Mouse (Mus musculus): ENCODE data around the gene Arhgap8. TPM values are rescaled to one million over a fixed set of nuclear protein-coding genes. Genes with fewer than 3 reads are reported as not detected.
"Not testable (repeated sequence)": the region's sequence is repeated elsewhere in the genome, so short reads cannot be mapped to it uniquely, and the experiment has no call there.

The Arhgap8 gene
- total RNA-seq, 1 experiment from 2014 or later: 1.2 TPM

- DNase-seq: peak; percentile 87
Measured at GRCm38 (mm10) chr15:84697611-84698011, 22.2 kb upstream of the Arhgap8 start.

DNA sequence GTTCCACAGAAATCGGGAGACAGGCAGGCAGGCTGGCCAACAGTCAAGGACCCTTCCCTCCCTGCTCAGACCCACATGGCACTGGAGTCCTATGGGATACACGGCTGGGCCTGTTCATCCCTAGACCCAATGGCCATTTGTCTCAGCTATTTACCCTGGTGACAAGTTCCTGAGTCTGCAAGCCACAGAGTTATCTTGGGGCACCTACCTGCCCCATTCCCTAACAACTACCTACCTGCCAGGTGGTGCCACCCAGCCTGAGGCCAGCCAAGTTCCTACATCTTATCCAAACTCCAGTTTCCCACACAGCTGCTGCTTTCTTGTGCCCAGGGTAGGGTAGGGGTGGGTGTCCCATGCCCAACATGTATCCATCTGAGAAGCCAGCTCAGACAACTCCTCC is 21.7 kb upstream of the Arhgap8 start:
- DNase-seq: no peak

DNA sequence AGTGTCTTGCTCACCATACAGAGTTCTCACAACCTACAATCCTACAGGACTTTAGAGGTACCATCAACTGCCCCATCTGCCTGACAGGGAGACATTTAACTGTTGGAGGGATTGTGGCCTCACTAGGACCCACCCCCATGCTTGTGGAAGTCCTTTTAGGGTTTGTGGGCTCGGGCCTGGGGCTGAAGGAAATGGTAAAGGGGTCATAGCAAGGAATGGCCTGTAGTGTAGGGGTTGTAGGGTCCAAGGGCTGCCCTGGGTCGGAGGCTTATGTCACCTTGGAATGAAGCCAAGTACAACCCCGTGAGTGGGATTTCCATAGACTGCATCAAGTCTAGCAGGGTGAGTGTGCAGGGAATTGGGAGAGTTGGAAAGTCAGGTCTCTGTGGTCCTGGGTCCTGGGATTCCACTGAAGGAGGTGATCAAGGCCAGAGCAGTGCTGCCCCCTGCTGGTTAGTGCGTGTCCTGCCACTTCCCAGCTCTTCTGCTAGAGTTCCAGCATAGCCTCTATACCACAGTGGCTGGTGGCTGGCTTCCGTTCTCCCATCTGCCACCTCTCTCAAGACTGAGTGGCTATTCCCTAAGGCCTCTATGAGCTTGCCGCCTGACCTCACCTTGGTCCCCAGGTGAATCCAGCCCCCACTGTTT is 19.6 kb upstream of the Arhgap8 start:
- DNase-seq: peak; percentile 85

- peak; percentile 71 for DNase-seq
Measured at GRCm38 (mm10) chr15:84701947-84702346, 17.9 kb upstream of the Arhgap8 start.

DNA sequence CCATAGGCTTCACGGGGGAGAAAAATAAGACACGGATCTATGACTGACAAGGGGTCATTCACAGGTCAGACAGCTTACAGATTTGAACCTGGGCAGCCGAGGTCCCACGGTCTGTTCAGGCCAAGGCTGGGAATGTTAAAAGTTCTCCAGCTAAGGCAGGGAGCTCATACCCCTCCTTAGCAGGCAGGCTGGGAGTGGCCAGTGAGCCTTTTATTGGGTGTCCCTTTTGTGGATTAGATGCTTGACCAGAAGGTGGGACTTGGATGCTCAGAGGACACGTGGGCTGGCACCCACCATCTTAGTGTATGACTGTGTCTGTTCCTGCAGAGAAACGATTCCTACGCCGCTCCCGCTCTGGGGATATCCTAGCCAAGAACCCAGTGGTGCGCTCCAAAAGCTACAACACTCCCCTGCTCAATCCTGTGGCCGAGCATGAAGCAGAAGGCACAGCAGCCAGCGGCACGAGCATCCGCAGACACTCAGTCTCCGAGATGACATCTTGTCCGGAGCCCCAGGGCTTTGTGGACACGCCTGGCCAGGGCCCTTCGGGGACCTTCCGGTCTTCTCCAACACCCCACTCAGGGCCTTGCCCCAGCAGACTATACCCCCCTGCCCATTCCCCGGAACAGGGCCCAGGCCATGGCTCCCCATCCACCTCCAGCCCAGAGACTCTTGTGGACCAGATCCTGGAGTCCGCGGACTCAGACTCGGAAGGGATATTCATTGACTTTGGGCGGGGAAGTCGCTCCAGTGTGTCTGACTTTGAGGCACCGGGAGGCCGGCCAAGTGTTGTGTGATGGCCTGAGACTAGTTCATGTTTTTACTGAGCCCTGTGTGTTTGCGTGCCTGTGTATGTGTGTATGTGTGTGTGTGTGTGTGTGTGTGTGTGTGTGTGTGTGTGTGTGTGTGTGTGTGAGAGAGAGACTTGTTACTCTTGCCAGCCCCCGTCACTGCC is 17.2 kb upstream of the Arhgap8 start:
- no peak for DNase-seq

DNA sequence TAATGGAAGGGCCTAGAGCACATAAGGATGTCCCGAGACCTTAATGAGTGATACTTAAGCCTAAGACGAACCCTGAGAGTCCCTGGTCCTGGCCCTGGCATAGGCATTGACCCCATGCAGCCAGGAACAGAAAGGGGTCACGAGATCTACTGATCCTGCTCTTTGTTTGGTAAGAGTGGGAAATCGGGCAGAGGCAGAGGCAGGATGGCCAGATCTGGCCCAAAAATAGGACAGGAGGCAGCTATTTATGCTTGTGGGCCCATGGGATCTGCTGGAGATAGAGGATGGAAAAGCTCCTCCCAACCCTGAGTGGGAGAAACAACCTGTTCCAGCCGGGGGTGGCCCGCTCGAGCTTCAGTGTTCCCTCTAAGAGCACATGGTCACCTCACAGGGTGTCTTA is 15.9 kb upstream of the Arhgap8 start:
- DNase-seq: no peak

DNA sequence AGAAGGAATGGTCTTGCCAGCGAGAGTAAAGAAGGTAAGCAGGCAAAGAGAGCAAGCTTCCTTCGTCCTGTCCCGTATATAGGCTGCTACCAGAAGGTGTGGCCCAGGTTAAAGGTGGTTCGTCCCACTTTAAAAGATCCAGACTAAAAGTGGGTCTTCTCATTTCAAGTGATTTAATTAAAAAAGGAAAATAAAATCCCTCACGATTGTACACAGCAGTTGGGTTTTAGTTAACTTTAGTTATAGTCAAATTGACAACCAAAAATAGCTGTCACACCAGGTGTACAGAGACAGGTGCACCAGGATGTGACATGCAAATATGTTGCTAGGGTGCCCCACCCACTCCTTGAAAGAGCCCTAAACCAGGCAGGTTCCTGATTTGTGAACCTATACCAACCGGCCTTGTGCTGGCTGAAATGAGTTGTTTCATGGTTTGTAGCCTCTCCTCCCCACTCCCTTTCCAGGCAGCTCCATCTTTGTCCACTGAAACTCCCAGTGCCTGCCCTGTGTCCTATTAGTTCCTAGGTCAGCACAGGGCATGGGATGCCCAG is 14.4 kb upstream of the Arhgap8 start:
- no peak for DNase-seq

GRCm38 (mm10) chr15:84706983-84707619 is 12.8 kb upstream of the Arhgap8 start:
- no peak for DNase-seq

- DNase-seq: no peak
Measured at GRCm38 (mm10) chr15:84712566-84713405, 7.1 kb upstream of the Arhgap8 start.

DNA sequence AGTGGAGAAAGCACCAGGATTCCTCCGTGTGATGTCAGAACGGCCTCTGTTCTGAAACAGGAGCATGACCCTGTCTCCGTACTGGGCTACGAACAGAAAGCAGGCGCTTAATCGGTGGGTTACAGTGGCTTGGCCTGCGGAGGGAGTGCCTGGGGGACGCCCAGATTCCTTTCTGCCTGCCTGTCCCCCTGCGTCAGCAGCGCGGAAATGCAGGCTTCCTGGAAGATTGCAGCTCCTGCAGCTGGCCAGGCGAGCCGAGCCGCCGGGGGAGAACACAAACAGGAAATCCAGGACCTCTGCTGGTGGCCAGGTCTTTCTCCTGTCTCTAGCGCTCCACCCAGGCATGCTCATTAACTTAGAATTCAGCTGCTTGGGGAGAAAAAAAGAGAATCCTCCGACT is 5.1 kb upstream of the Arhgap8 start:
- peak; percentile 88 for DNase-seq

DNA sequence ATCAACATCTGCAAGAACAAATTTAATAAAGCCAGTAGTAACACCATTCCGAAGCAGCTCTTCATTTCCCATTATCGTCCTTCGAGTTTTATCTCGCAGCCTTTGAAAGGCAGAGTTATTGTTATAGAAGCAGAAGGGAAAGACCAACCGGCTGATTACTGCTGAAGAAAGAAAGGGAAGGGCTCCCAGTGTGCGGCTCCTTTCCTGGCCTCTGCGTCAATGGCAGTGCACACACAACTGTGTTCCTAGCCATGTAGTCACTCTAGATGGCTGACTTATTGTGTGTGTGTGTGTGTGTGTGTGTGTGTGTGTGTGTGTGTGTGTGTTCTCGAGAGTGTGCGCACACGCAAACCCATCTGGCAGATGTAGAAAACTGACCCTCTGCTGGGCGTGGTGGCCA is 4.7 kb upstream of the Arhgap8 start:
- DNase-seq: no peak

- not testable (repeated sequence) for DNase-seq
Measured at GRCm38 (mm10) chr15:84717570-84718270, 2.1 kb upstream of the Arhgap8 start.

DNA sequence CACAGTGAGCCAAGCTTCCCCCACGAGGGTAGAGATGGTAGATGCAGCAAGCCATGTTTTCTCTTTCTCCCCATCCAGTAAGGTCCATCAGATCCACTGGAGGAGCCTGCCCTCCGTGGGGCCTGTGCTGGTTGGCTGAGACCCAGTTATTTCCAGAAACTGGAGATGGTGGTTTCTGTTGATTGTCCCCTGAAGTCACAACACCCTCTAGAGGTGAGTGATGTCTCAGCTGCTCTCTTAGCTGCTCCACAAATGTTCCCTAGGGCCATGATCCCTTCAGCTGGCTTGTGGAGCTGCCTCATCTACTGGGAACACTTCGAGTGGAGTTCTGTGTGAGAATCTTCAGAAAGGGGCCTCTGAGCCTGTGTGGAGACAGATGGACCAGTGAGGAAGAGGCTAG is 1.1 kb upstream of the Arhgap8 start:
- DNase-seq: no peak

- DNase-seq: peak; percentile 56
Measured at GRCm38 (mm10) chr15:84720291-84721204, 696 bp downstream of the Arhgap8 start.

DNA sequence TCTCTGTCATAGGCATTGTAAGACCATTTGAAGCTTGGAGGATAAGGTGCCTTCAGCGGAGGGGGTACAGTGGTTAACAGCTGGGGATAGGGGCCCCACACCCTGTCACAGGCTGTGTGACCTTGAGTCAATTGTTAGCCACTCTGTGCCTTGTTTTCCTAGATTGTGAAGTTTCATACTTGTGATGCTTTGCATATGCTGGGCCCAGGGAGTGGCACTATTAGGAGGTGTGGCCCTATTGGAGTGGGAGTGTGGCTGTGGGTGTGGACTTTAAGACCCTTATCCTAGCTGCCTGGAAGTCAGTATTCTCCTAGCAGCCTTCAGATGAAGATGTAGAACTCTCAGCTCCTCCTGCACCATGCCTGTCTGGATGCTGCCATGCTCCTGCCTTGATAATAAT is 3.8 kb downstream of the Arhgap8 start:
- not testable (repeated sequence) for DNase-seq

- DNase-seq: no peak
Measured at GRCm38 (mm10) chr15:84724199-84724598, 4.3 kb downstream of the Arhgap8 start.

GRCm38 (mm10) chr15:84729685-84730084 is 9.8 kb downstream of the Arhgap8 start:
- DNase-seq: peak; percentile 77

DNA sequence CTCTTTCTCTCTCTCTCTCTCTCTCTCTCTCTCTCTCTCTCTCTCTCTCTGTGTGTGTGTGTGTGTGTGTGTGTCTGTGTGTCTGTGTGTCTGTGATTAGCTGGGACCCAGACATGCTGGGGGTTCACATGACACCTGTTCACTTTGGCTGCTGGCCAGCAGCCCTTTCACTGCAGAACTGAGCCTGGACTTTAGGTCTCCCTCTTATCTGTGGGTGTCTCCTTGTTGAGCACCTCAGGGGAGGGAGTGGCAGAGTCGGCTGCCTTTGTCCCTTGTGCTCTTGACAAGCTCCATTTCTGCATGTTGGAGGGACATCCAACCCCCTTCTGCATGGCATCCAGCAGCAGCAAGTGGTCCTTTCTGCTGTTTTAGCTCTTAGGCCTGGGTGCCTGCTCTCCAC is 11.0 kb downstream of the Arhgap8 start:
- DNase-seq: no peak

- DNase-seq: no peak
Measured at GRCm38 (mm10) chr15:84731676-84732424, 12.0 kb downstream of the Arhgap8 start.
